10 mouse cellular contexts compared by ENCODE assay signal in the genomic region with DNA sequence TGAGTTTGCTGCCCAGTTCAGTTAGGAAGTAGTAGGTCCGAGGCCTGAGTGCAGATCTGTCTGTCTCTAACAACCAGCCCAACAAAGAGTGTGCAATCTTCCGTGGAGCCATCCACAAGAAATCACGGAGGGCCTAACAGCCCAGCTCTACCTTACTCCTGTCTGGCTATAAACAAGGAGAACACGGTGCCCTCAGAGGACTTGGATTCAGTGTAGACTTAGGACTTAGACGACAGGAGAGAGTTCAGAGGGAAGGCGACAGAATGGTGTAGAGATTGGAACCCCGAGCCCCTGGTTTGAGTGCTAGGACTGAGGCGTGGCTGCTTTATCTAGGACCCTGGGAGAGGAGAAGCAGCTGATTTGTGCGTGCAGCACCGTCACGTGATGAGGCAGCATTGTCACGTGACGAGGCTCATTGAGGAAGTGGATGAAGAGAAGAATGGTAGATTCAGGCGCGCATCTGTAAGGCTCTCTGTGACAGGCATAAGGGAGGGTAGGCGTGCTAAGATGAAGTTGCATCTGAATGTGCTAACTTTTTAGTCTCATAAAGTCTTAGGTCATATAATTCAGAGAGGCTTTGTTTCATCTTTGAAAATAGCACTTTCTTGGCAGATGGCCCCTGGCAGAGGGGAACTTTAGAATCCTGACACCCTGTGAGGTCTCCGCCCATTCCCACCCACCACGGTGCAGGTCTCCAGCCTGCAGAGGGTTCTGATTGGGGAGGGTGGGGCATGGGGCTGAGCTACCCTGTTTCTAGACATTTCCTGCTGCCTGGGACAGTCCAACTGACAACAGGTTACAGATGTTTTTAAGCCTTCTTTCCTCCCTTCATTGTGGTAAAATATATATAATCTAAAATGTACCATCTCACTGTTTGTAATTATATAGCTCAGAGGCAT. TPM values are rescaled to one million over a fixed set of nuclear protein-coding genes. Genes with fewer than 3 reads are reported as not detected.
A peak's percentile ranks its signal among the peaks of the same experiment; 100 is the strongest.
DNase-seq lines count a peak whose midpoint lies in the region; ATAC-seq and TF ChIP-seq lines count a peak whose summit lies in the region.
"Had no signal": no experiment of that assay in that cellular context is flagged by ENCODE, and none has a peak within 500 bp of the region (broad histone marks: within the 10 kb centered on the region; RNA-seq: fewer than 3 reads in every experiment).

No protein-coding gene starts in this region.

- no peak overlapping the region for H3K4me2 ChIP-seq in hindbrain, postnatal 0 days (ENCODE audit: low read depth, low read length)
- no peak overlapping the region for H3K4me2 ChIP-seq in limb, embryonic 12.5 days
- H3K4me2 ChIP-seq in forebrain, embryonic 15.5 days (replicated peaks), result no peak overlapping the region
- no peak overlapping the region for H3K4me2 ChIP-seq in forebrain, embryonic 16.5 days (ENCODE audit: low read length)

- H3K27ac ChIP-seq in hindbrain, embryonic 10.5 days, result 0 out of 2 replicates have a peak overlapping the region, but pooled peaks have one; percentile 16
- H3K27ac ChIP-seq in hindbrain, postnatal 0 days, result no peak overlapping the region
- peak overlapping the region; percentile 50 for H3K27ac ChIP-seq in limb, embryonic 12.5 days
- H3K27ac ChIP-seq in forebrain, embryonic 15.5 days (replicated peaks), result no peak overlapping the region
- H3K27ac ChIP-seq in forebrain, embryonic 16.5 days (ENCODE audit: low read length), result no peak overlapping the region

- no peak overlapping the region for H3K9ac ChIP-seq in hindbrain, postnatal 0 days (replicated peaks; ENCODE audit: low read length)
- H3K9ac ChIP-seq in limb, embryonic 12.5 days (replicated peaks), result no peak overlapping the region
- H3K9ac ChIP-seq in forebrain, embryonic 15.5 days (replicated peaks), result no peak overlapping the region
- no peak overlapping the region for H3K9ac ChIP-seq in forebrain, embryonic 16.5 days (replicated peaks; ENCODE audit: low read depth, low read length)

- H3K9me3 ChIP-seq in hindbrain, embryonic 10.5 days, result no peaks in the 10 kb centered on the region
- H3K9me3 ChIP-seq in hindbrain, postnatal 0 days (ENCODE audit: low read length), result no peaks in the 10 kb centered on the region
- no peaks in the 10 kb centered on the region for H3K9me3 ChIP-seq in limb, embryonic 12.5 days
- no peaks in the 10 kb centered on the region for H3K9me3 ChIP-seq in forebrain, embryonic 15.5 days
- H3K9me3 ChIP-seq in forebrain, embryonic 16.5 days (ENCODE audit: control insufficient read depth, low read length), result no peaks in the 10 kb centered on the region

- H3K4me1 ChIP-seq in hindbrain, embryonic 10.5 days (replicated peaks), result peaks cover 21% of the 10 kb centered on the region
- H3K4me1 ChIP-seq in hindbrain, postnatal 0 days (ENCODE audit: insufficient read depth, low read length), result no peaks in the 10 kb centered on the region
- peaks cover 34% of the 10 kb centered on the region for H3K4me1 ChIP-seq in limb, embryonic 12.5 days (replicated peaks)
- no peaks in the 10 kb centered on the region; the same call in 1 of the 2 replicates for H3K4me1 ChIP-seq in forebrain, embryonic 15.5 days
- no peaks in the 10 kb centered on the region for H3K4me1 ChIP-seq in forebrain, embryonic 16.5 days (replicated peaks; ENCODE audit: control insufficient read depth, insufficient read depth, low read length)

- TF ChIP-seq CTCF in hindbrain, postnatal 0 days (IDR thresholded peaks at IDR 0.05; ENCODE audit: low read depth), result no peak

- WGBS in hindbrain, embryonic 10.5 days, result 74% methylated on average over 18 of the region's 18 CpGs
- WGBS in hindbrain, postnatal 0 days, result 69% methylated on average over 18 of the region's 18 CpGs
- WGBS in limb, embryonic 12.5 days, result 66% methylated on average over 18 of the region's 18 CpGs
- WGBS in forebrain, embryonic 15.5 days, result 75% methylated on average over 18 of the region's 18 CpGs
- WGBS in forebrain, embryonic 16.5 days, result 74% methylated on average over 18 of the region's 18 CpGs

- no peak for DNase-seq in hindbrain, embryonic 10.5 days (ENCODE audit: low spot score)
- no peak for DNase-seq in hindbrain, postnatal 0 days (ENCODE audit: low spot score)
- peak; percentile 18 for DNase-seq in T-cell, adult 2 months (ENCODE audit: low spot score)
- peak; percentile 65 for DNase-seq in splenic B cell, adult 2 months (ENCODE audit: low read depth, low spot score)
- no peak for DNase-seq in adrenal gland, postnatal 10 days
- DNase-seq: lung, postnatal 36 days; right cerebral cortex, adult 18-20 months had no signal

- no peak for ATAC-seq in hindbrain, postnatal 0 days
- no peak for ATAC-seq in limb, embryonic 12.5 days (ENCODE audit: insufficient number of reproducible peaks, insufficient read depth, low FRiP score, low TSS enrichment, low read depth)
- no peak for ATAC-seq in forebrain, embryonic 15.5 days (replicated peaks)
- no peak for ATAC-seq in forebrain, embryonic 16.5 days

- H3K36me3 ChIP-seq in hindbrain, embryonic 10.5 days, result peaks cover under 1% of the 10 kb centered on the region; the same call in 1 of the 2 replicates
- no peaks in the 10 kb centered on the region for H3K36me3 ChIP-seq in hindbrain, postnatal 0 days (ENCODE audit: insufficient read depth, low read length)
- H3K36me3 ChIP-seq in limb, embryonic 12.5 days, result no peaks in the 10 kb centered on the region; the same call in 1 of the 2 replicates
- H3K36me3 ChIP-seq in splenic B cell, adult 2 months (ENCODE audit: control insufficient read depth, insufficient read depth, low read length, poor library complexity, severe bottlenecking), result no peaks in the 10 kb centered on the region
- H3K36me3 ChIP-seq in forebrain, embryonic 15.5 days, result no peaks in the 10 kb centered on the region
- H3K36me3 ChIP-seq in forebrain, embryonic 16.5 days (ENCODE audit: control insufficient read depth, insufficient read depth), result no peaks in the 10 kb centered on the region

- H3K4me3 ChIP-seq in hindbrain, embryonic 10.5 days, result no peak overlapping the region
- no peak overlapping the region for H3K4me3 ChIP-seq in hindbrain, postnatal 0 days (ENCODE audit: low read length)
- H3K4me3 ChIP-seq in limb, embryonic 12.5 days (replicated peaks), result no peak overlapping the region
- no peak overlapping the region for H3K4me3 ChIP-seq in forebrain, embryonic 15.5 days
- H3K4me3 ChIP-seq in forebrain, embryonic 16.5 days (replicated peaks; ENCODE audit: low read length), result no peak overlapping the region

- no peaks in the 10 kb centered on the region for H3K27me3 ChIP-seq in hindbrain, embryonic 10.5 days (ENCODE audit: insufficient read depth, poor library complexity, severe bottlenecking)
- no peaks in the 10 kb centered on the region for H3K27me3 ChIP-seq in hindbrain, postnatal 0 days (ENCODE audit: insufficient read depth, low read length)
- H3K27me3 ChIP-seq in limb, embryonic 12.5 days, result no peaks in the 10 kb centered on the region
- H3K27me3 ChIP-seq in splenic B cell, adult 2 months (ENCODE audit: control insufficient read depth, insufficient read depth, low read length, poor library complexity, severe bottlenecking), result no peaks in the 10 kb centered on the region
- H3K27me3 ChIP-seq in forebrain, embryonic 15.5 days, result no peaks in the 10 kb centered on the region
- no peaks in the 10 kb centered on the region for H3K27me3 ChIP-seq in forebrain, embryonic 16.5 days (replicated peaks; ENCODE audit: control insufficient read depth, insufficient read depth, low read length)

RNA-seq across cellular contexts. Expression of a gene that starts 59.1 kb away (rescaled TPM):
- 31.1 and 31.5 TPM in 2 replicates for polyA plus RNA-seq in hindbrain, embryonic 10.5 days (2016; fragmentation: Nextera tagmentation; extraction: Ambion mirVana)
- 28.9 and 34.3 TPM in 2 replicates for total RNA-seq in hindbrain, postnatal 0 days (2014; rRNA removed)
- 19.2 and 21.5 TPM in 2 replicates for polyA plus RNA-seq in hindbrain, postnatal 0 days (2015; fragmentation: Nextera tagmentation; extraction: Ambion mirVana)
- 47.3 and 51.6 TPM in 2 replicates for polyA plus RNA-seq in limb, embryonic 12.5 days (2016; fragmentation: Nextera tagmentation; extraction: Ambion mirVana)
- total RNA-seq in adrenal gland, postnatal 10 days (2021), result 10 to 100 TPM; 54.4 to 72.8 TPM
- 22.1 and 22.4 TPM in 2 replicates for polyA plus RNA-seq in forebrain, embryonic 15.5 days (2015; fragmentation: Nextera tagmentation; extraction: Ambion mirVana)
- 22.7 and 24.6 TPM in 2 replicates for polyA plus RNA-seq in forebrain, embryonic 16.5 days (2015; fragmentation: Nextera tagmentation; extraction: Ambion mirVana)

Comparison
In these comparisons a context has a peak if more than half of its experiments do, and no peak if none do; other contexts are left out.
1. H3K27ac ChIP-seq: peak in hindbrain, embryonic 10.5 days (single experiment) and limb, embryonic 12.5 days (single experiment); none in hindbrain, postnatal 0 days (single experiment), forebrain, embryonic 15.5 days (single experiment) and forebrain, embryonic 16.5 days (single experiment).
2. DNase-seq: peak in T-cell, adult 2 months (single experiment) and splenic B cell, adult 2 months (single experiment); none in hindbrain, embryonic 10.5 days (single experiment), hindbrain, postnatal 0 days (single experiment) and adrenal gland, postnatal 10 days (single experiment).